Mouse (Mus musculus): ENCODE results near the gene Dnm1l. TPM values are rescaled to one million over a fixed set of nuclear protein-coding genes. Genes with fewer than 3 reads are reported as not detected.
A peak's percentile ranks its signal among the peaks of the same experiment; 100 is the strongest.
"Not testable (repeated sequence)": the region's sequence is repeated elsewhere in the genome, so short reads cannot be mapped to it uniquely, and the experiment has no call there.

Gene Dnm1l
- 27.3 and 30.9 TPM in 2 replicates for polyA plus RNA-seq (2015; fragmentation: Nextera tagmentation; extraction: Ambion mirVana)

DNA sequence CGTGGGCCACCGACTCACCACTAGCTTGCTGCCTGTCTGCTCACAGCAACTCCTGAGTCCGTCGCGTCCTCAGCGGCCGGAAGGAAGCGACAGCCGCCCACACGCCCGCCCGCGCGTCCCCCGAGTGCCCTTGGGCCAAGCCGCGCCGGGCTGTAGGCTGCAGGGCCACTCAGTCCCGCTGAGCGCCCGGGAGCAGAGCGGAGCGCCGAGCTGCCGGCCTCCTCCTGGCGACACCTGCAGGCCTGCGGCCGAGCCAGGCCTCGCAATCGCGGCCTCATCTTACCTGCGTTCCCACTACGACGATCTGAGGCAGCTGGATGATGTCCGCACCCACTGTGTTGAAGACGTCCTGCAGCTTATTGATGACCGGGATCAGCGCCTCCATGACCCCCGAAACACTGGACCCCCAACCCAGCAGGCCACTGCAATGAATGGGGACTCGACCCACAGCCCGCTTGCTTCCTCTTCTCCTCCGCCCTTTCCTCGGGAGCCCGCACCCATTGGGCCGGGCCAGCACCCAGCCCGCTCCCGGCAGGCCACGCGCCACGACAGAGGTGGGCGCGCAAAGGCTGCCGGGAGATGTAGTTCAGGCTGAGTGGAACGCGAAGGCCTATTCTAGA is at the start of gene Dnm1l:
TSS of gene Dnm1l (minus strand) at position 479 of the 620 bp plus-strand sequence.
- peak within 1 kb of the TSS; percentile 90 for H3K4me3 ChIP-seq (replicated peaks)
- H3K4me1 ChIP-seq (replicated peaks): peaks cover 18% of the 10 kb centered on the region
- H3K27me3 ChIP-seq: no peaks in the 10 kb centered on the region
- H3K27ac ChIP-seq: peak within 1 kb of the TSS; percentile 93
- no peaks in the 10 kb centered on the region for H3K9me3 ChIP-seq (replicated peaks)
- WGBS (ENCODE audit: insufficient replicate concordance): under 1% methylated on average over 55 of the region's 55 CpGs
- H3K36me3 ChIP-seq: peaks cover 2% of the 10 kb centered on the region; the same call in 1 of the 2 replicates
- DNase-seq: peak; percentile 86
- peak; percentile 99 for ATAC-seq (ENCODE audit: low read depth)
- peak within 1 kb of the TSS; percentile 84 for H3K4me2 ChIP-seq
- H3K9ac ChIP-seq: peak within 1 kb of the TSS; percentile 92

DNA sequence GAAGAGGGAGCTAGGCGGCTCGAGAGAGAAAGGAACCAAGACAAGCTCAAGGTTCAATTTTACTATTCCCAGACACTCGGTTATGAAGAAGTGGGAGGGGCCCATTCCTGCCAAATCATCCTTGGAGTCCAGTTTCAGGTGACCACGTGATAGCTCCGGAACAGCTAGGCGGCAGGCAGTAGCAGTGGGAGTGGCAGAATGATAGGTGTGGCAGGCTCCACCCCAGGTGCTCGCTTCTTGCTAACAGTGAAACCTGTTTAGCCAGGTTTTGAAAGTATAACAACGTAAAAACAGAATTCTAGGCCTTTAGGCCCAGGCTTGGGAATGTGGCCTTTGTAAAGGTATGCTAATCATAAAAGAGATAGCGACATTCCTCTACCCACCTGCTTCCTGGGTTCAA is 8.5 kb upstream of the Dnm1l start:
- H3K27me3 ChIP-seq; H3K4me3 ChIP-seq (replicated peaks); ATAC-seq (ENCODE audit: low read depth); H3K4me1 ChIP-seq (replicated peaks); H3K9me3 ChIP-seq (replicated peaks); H3K36me3 ChIP-seq; DNase-seq; H3K27ac ChIP-seq; H3K4me2 ChIP-seq; H3K9ac ChIP-seq: not testable (repeated sequence)
- 61% methylated on average over 9 of the region's 9 CpGs for WGBS (ENCODE audit: insufficient replicate concordance)

DNA sequence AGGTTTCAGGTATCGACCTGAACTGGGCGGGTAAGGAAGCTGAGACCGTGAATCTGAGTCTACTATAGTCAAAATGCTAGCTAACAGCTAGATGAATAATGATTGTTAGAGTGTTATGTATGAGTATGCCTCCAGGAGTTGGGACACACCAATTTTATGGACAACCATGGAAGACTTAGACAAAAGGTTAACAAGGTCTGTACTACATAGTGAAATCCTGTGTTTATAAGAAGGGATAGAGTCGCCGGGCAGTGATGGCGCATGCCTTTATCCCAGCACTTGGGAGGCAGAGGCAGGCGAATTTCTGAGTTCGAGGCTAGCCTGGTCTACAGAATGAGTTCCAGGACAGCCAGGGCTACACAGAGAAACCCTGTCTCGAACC is 333 bp upstream of the Dnm1l start:
- H3K4me2 ChIP-seq: peak overlapping the region; percentile 84
- DNase-seq; H3K9me3 ChIP-seq (replicated peaks); H3K27ac ChIP-seq; H3K27me3 ChIP-seq; H3K36me3 ChIP-seq: not testable (repeated sequence)
- peak overlapping the region; percentile 90 for H3K4me3 ChIP-seq (replicated peaks)
- WGBS (ENCODE audit: insufficient replicate concordance): 44% methylated on average over 9 of the region's 9 CpGs
- H3K4me1 ChIP-seq (replicated peaks): peaks cover 18% of the 10 kb centered on the region
- ATAC-seq (ENCODE audit: low read depth): peak; percentile 11; the same call in 1 of the 2 replicates
- peak overlapping the region; percentile 92; the same call in 1 of the 2 replicates for H3K9ac ChIP-seq

DNA sequence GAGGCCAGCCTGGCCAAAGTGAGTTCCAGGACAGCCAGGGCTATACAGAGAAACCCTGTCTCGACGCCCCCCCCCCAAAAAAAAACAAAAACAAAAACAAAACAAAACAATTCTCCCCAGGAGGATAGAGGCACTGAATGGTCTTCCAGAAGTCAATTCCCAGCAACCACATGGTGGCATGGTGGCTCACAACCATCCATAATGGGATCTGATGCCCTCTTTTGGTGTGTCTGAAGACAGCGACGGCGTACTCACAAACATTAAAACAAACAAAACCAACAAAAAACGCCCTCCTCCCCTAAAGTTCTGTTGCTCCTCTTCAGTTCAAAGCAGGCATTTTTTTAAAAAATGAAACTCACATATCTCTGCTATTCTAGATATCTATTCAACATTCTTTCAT is 851 bp downstream of the Dnm1l start:
- Histone ChIP-seq H3K9ac (peak overlapping the region; percentile 92), H3K27ac (peak overlapping the region; percentile 93), H3K4me1 (replicated peaks) (peaks cover 18% of the 10 kb centered on the region), H3K36me3 (peaks cover 4% of the 10 kb centered on the region), H3K4me2 (peak overlapping the region; percentile 84), H3K4me3 (replicated peaks) (peak overlapping the region; percentile 90), H3K27me3 (no peaks in the 10 kb centered on the region), H3K9me3 (replicated peaks) (no peaks in the 10 kb centered on the region)
- no peak for DNase-seq
- no peak for ATAC-seq (ENCODE audit: low read depth)
- WGBS (ENCODE audit: insufficient replicate concordance): 0% methylated on average over 6 of the region's 6 CpGs

DNA sequence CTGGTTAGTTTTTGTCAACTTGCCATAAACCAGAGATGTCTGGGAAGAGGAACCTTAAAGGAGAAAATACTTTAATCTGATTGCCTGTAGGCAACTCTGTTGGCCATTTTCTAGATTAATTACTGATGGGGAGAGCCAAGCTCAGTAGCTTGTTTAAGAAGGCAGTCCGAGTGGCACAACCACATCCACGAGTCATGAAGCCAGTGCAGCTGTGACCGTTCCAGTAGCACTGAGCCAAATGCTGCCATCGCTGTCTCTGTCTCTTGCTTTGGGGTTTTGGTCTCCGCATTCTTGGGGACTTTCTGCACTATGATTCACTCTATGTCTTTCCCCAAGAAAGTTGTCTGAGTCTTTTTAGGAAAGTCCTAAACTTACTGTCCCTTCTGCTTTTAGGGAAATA is 12.3 kb downstream of the Dnm1l start:
- Histone ChIP-seq H3K27me3 (no peaks in the 10 kb centered on the region), H3K36me3 (peaks cover 9% of the 10 kb centered on the region; the same call in 1 of the 2 replicates), H3K9ac (no peak overlapping the region), H3K4me1 (replicated peaks) (no peaks in the 10 kb centered on the region), H3K4me3 (replicated peaks) (no peak overlapping the region), H3K9me3 (replicated peaks) (no peaks in the 10 kb centered on the region), H3K4me2 (no peak overlapping the region), H3K27ac (no peak overlapping the region)
- WGBS (ENCODE audit: insufficient replicate concordance): 79% methylated on average over 5 of the region's 5 CpGs
- ATAC-seq (ENCODE audit: low read depth) (no peak), DNase-seq (no peak)

DNA sequence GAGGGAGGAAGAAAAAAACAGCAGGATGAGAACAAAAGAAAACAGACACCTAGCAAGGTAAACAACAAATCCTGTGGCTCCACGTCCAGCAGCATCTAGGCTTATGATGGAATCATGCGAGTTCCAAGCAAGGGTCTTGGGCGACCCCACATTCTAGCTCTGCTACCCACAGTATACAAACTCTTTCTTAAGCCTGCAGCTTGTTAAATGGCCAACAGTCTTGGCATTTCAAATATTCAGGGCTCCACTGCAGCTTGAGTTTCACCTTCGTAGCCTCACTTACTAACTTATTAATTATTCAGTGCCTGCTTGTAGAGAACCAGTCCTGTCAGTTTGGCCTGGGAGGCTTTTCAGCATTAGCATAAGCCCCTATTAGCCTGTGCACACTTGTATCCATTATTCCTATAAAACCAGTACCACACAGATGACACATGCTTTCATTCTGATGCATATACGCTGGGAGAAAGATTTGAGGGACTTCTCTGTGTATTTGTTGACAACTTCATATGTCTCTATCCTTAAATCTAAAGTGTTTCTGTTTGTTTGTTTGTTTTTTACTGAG is 32.9 kb downstream of the Dnm1l start:
- peaks cover 50% of the 10 kb centered on the region for H3K36me3 ChIP-seq
- H3K27ac ChIP-seq: no peak overlapping the region
- ATAC-seq (ENCODE audit: low read depth): no peak

DNA sequence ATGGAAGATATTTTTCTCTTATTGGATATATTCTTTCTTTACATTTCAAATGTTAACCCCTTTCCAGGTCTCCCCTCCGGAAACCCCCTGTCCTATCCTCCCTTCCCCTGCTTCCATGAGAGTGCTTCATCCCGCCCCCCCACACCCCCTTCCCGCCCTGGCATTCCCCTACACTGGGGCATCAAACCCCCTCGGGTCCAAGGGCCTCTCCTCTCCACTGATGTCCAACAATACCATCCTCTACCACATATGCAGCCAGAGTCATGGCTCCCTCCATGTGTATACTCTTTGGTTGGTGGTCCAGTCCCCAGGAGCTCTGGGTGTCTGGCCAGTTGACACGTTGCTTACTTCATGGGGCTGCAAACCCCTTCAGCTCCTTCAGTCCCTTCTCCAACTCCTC is 47.4 kb downstream of the Dnm1l start:
- no peaks in the 10 kb centered on the region for H3K4me1 ChIP-seq (replicated peaks)
- no peaks in the 10 kb centered on the region for H3K27me3 ChIP-seq
- no peak overlapping the region for H3K4me3 ChIP-seq (replicated peaks)
- H3K27ac ChIP-seq: no peak overlapping the region
- H3K36me3 ChIP-seq: peaks cover 67% of the 10 kb centered on the region
- H3K9me3 ChIP-seq (replicated peaks): no peaks in the 10 kb centered on the region
- 73% methylated on average over 5 of the region's 5 CpGs for WGBS (ENCODE audit: insufficient replicate concordance)
- H3K4me2 ChIP-seq: no peak overlapping the region
- ATAC-seq (ENCODE audit: low read depth): 0 out of 2 replicates have a peak, but pooled peaks have one; percentile 15
- no peak for DNase-seq
- H3K9ac ChIP-seq: no peak overlapping the region

More for the DNA sequence above, 32.9 kb downstream of the Dnm1l start:
- Histone ChIP-seq H3K9ac (no peak overlapping the region), H3K9me3 (replicated peaks) (no peaks in the 10 kb centered on the region), H3K27me3 (no peaks in the 10 kb centered on the region), H3K4me3 (replicated peaks) (no peak overlapping the region), H3K4me2 (no peak overlapping the region), H3K4me1 (replicated peaks) (no peaks in the 10 kb centered on the region)
- no peak for DNase-seq
- WGBS (ENCODE audit: insufficient replicate concordance): 78% methylated on average over 5 of the region's 5 CpGs

DNA sequence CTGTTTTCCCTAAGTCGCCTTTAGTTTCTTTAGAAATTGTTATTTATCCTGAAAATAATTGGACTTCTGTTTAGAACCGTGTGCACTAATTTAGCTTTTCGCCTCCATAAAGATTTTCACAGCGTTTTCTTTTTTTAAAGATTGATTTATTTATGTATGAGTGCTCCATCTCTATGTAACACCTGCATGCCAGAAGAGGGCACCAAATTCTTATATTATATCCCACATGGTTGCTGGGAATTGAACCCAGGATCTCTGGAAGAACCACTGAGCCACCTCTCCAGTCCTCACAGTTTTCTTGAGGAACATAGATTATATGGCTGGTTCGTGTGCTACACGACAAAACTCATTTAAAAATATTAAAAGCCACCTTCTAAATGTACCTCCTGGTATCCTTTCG is 54.9 kb downstream of the Dnm1l start:
- 0 out of 2 replicates have a peak, but pooled peaks cover 3% of the 10 kb centered on the region for H3K27me3 ChIP-seq
- H3K27ac ChIP-seq: peak overlapping the region; percentile 89
- peak overlapping the region; percentile 87 for H3K9ac ChIP-seq
- H3K4me3 ChIP-seq (replicated peaks): peak overlapping the region; percentile 96
- 14% methylated on average over 7 of the region's 7 CpGs for WGBS (ENCODE audit: insufficient replicate concordance)
- peak overlapping the region; percentile 93 for H3K4me2 ChIP-seq
- H3K36me3 ChIP-seq: peaks cover 21% of the 10 kb centered on the region
- no peaks in the 10 kb centered on the region for H3K9me3 ChIP-seq (replicated peaks)
- peaks cover 20% of the 10 kb centered on the region for H3K4me1 ChIP-seq (replicated peaks)
- no peak for DNase-seq
- ATAC-seq (ENCODE audit: low read depth): no peak

DNA sequence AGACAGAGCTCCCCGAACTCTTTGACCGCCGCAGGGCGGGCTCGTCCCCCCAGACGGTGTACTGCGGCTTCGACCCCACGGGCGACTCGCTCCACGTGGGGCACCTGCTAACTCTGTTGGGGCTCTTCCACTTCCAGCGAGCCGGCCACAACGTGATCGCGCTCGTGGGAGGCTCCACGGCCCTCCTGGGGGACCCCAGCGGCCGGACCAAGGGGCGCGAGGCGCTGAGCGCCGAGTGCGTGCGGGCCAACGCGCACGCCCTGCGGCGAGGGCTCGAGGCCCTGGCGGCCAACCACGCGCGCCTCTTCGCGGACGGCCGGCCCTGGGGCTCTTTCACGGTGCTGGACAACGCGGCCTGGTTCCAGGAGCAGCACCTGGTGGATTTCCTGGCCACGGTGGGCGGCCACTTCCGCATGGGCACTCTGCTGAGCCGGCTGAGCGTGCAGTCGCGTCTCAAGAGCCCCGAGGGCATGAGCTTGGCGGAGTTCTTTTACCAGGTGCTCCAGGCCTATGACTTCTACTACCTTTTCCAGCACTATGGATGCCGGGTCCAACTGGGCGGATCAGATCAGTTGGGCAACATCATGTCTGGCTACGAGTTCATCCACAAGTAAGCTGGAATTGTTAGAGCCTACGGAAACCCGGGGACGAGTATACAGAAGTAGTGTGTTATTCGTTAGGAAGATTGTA is 55.5 kb downstream of the Dnm1l start:
- no peaks in the 10 kb centered on the region for H3K9me3 ChIP-seq (replicated peaks)
- peak overlapping the region; percentile 93 for H3K4me2 ChIP-seq
- under 1% methylated on average over 61 of the region's 61 CpGs for WGBS (ENCODE audit: insufficient replicate concordance)
- DNase-seq (peak; percentile 45), ATAC-seq (ENCODE audit: low read depth) (peak; percentile 61)
- H3K36me3 ChIP-seq: peaks cover 18% of the 10 kb centered on the region
- H3K4me1 ChIP-seq (replicated peaks): peaks cover 20% of the 10 kb centered on the region
- peak overlapping the region; percentile 89 for H3K27ac ChIP-seq
- H3K9ac ChIP-seq: peak overlapping the region; percentile 87
- 0 out of 2 replicates have a peak, but pooled peaks cover 3% of the 10 kb centered on the region for H3K27me3 ChIP-seq
- peak overlapping the region; percentile 96 for H3K4me3 ChIP-seq (replicated peaks)

DNA sequence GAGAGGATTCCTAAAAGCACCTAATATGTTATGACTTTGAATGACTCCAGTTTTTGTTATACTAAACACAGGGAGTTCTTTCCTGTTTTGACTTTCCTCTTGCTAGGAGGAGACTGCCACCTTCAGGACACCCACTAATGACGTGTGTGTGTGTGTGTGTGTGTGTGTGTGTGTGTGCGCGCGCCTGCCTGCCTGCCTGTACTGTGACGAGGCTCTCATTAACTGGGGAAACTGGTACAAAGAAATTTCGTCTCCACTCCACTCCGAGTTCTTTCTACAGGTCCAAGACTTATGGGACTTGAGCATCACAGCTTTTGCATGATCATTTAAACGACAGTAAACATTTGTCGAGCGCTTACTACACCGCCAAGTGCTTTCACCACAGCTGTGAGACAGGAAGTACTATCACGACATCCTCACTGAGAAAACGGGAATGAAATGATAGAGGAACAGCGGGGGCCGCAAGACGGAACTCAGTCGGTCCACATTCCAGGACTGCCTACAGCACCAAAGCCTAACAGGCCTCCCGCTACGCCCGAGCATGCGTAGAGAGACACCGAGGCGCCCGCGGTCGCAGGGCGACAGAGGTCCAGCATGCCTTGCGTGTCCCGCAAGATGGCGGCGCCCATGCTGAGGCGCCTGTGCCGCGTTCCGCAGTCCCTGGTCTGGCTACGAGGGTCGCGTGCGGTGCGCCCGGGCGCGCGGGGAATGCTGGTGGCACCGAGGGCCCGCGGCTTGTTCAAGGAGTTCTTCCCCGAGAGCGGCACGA is 56.2 kb downstream of the Dnm1l start, which contains the start of gene Yars2:
TSS of gene Yars2 (plus strand) at position 597 of the 769 bp plus-strand sequence.
- peak; percentile 98 for ATAC-seq (ENCODE audit: low read depth)
- DNase-seq: peak; percentile 82
- 0 out of 2 replicates have a peak, but pooled peaks cover 3% of the 10 kb centered on the region for H3K27me3 ChIP-seq
- H3K27ac ChIP-seq: peak within 1 kb of the TSS; percentile 89
- peaks cover 20% of the 10 kb centered on the region for H3K4me1 ChIP-seq (replicated peaks)
- peak within 1 kb of the TSS; percentile 93 for H3K4me2 ChIP-seq
- peak within 1 kb of the TSS; percentile 87 for H3K9ac ChIP-seq
- WGBS (ENCODE audit: insufficient replicate concordance): under 1% methylated on average over 50 of the region's 50 CpGs
- H3K4me3 ChIP-seq (replicated peaks): peak within 1 kb of the TSS; percentile 96
- H3K9me3 ChIP-seq (replicated peaks): no peaks in the 10 kb centered on the region
- H3K36me3 ChIP-seq: peaks cover 12% of the 10 kb centered on the region

DNA sequence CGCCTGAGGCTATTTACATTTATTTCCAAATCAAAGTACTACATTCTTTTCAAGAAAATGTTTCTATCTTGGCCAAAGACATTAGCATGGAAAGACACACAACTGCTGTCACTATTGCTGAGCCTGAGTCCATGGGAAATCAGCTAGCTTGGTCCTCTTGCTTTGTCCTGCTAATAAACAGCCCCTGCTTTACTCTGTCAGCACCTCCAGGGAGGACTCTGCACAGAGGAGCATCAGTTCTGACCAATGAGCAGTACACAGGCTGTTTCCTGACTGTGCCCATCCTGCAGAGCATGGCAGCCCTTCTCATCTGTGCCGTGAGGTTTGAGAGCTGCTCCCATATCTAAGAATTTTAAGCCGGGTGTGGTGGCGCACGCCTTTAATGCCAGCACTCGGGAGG is 85.0 kb downstream of the Dnm1l start:
- Histone ChIP-seq H3K9me3 (replicated peaks) (no peaks in the 10 kb centered on the region), H3K4me1 (replicated peaks) (no peaks in the 10 kb centered on the region), H3K36me3 (no peaks in the 10 kb centered on the region), H3K27ac (no peak overlapping the region), H3K4me3 (replicated peaks) (no peak overlapping the region), H3K9ac (no peak overlapping the region), H3K27me3 (no peaks in the 10 kb centered on the region), H3K4me2 (no peak overlapping the region)
- 65% methylated on average over 6 of the region's 6 CpGs for WGBS (ENCODE audit: insufficient replicate concordance)
- ATAC-seq (ENCODE audit: low read depth) (no peak), DNase-seq (no peak)

Measured in liver, embryonic 13.5 days (tissue).